Mouse (Mus musculus) lung, postnatal 0 days (tissue): ENCODE measurements around the gene 1700014D04Rik. TPM values are rescaled to one million over a fixed set of nuclear protein-coding genes. Genes with fewer than 3 reads are reported as not detected.

Experiments used
- ATAC-seq: fragments of 200-750 bp; cut with Nextera tagmentation; 2 replicates; pipeline ENCODE4 v1.8.0; 2017; ENCODE audit warnings: moderate library complexity
- DNase-seq: peaks from one replicate; pipeline ENCODE4 v3.0.0-alpha.2; 2016; ENCODE audit warnings: low spot score
- H3K27ac ChIP-seq: fragments of 300-500 bp; sonication (generic); 2 replicates; pipeline ENCODE4 v1.5.1; 2014; ENCODE audit warnings: antibody characterized with exemption, mild to moderate bottlenecking, low read length, mixed read lengths
- H3K27me3 ChIP-seq: fragments of 300-500 bp; sonication (generic); replicated peaks from 2 replicates; pipeline ENCODE4 v1.6.1; 2014; ENCODE audit warnings: low read length, mixed read lengths; ENCODE audit not compliant: insufficient read depth
- H3K36me3 ChIP-seq: fragments of 300-500 bp; sonication (generic); 2 replicates; pipeline ENCODE4 v1.6.1; 2014; ENCODE audit warnings: low read length, mixed read lengths; ENCODE audit not compliant: insufficient read depth
- H3K4me1 ChIP-seq: fragments of 300-500 bp; sonication (generic); 2 replicates; pipeline ENCODE4 v1.6.1; 2014; ENCODE audit warnings: antibody characterized with exemption, low read depth, low read length, mixed read lengths; ENCODE audit not compliant: insufficient read depth
- H3K4me2 ChIP-seq: fragments of 300-500 bp; sonication (generic); replicated peaks from 2 replicates; pipeline ENCODE4 v1.6.1; 2014; ENCODE audit warnings: low read depth, mild to moderate bottlenecking, low read length, moderate library complexity, mixed read lengths
- H3K4me3 ChIP-seq: fragments of 300-500 bp; sonication (generic); 2 replicates; pipeline ENCODE4 v1.5.1; 2014; ENCODE audit warnings: low read depth, low read length
- H3K9ac ChIP-seq: fragments of 300-500 bp; sonication (generic); replicated peaks from 2 replicates; pipeline ENCODE4 v1.6.1; 2014; ENCODE audit warnings: low read depth, mild to moderate bottlenecking
- H3K9me3 ChIP-seq: fragments of 300-500 bp; sonication (generic); 2 replicates; pipeline ENCODE4 v1.6.1; 2016; ENCODE audit warnings: low read length, mixed read lengths
- CTCF ChIP-seq: IDR thresholded peaks from 2 replicates; pipeline ENCODE4 v1.5.1; 2016; ENCODE audit warnings: antibody characterized with exemption, mild to moderate bottlenecking
- EP300 ChIP-seq: IDR thresholded peaks from 2 replicates; pipeline ENCODE4 v1.6.1; 2016; ENCODE audit warnings: antibody characterized with exemption, mild to moderate bottlenecking, control low read depth
- WGBS: fragments of 180-500 bp; shearing (Covaris S2); extraction: QIAGEN DNeasy Blood & Tissue Kit; methylation state at CpG from one replicate; pipeline ENCODE4 v1.1.7; 2014; 5-methylcytosine and 5-hydroxymethylcytosine counted together
- polyA plus RNA-seq: library from polyadenylated mRNA; unstranded; fragments of >200 nt; fragmentation: Nextera tagmentation; extraction: Ambion mirVana; gene quantifications from 2 replicates; pipeline ENCODE4 v1.2.1, GENCODE M21; 2015

1700014D04Rik gene
- polyA plus RNA-seq, 1 experiment from 2014 or later: 0.05 TPM

DNA sequence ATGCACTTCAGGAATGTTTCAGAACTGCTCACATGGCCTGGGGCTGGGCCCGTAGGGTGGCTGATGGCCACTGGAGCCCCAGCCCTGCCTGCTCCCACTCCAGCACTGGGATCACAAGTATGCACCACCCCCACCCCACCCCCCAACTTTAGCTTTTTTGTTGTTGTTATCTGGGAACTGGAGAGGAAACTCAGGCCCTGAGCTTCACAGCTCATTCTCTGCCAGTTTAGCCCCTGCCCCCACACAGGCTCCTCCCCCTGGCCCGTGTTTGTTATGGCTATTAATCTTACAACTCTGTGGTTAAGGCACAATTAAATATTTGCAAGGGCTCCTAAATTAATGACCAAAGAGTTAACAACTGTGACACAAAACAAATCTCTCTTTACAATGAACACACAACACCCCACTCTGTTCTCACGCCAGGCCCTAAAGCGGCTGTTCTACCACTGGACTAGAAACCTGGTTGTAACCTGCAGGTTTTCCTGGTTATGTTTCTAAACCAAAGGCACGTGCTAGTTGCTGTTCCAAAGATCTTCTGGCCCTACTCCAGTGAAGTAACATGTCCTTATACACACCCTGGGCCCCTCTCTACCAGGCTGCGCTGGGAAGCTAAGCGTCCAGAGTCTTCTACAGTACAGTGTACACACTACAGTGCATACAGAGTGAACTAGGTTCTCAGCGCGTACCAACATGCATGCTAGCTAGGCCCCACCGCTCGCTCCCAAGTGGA is 20.4 kb upstream of the 1700014D04Rik start:
- Histone ChIP-seq H3K27me3 (no peaks in the 10 kb centered on the region), H3K27ac (peak overlapping the region; percentile 68), H3K9ac (0 out of 2 replicates have a peak overlapping the region, but pooled peaks have one; percentile 19), H3K4me2 (peak overlapping the region; percentile 78), H3K4me1 (peaks cover 20% of the 10 kb centered on the region; the same call in 1 of the 2 replicates), H3K9me3 (no peaks in the 10 kb centered on the region), H3K36me3 (no peaks in the 10 kb centered on the region; the same call in 1 of the 2 replicates), H3K4me3 (peak overlapping the region; percentile 19; the same call in 1 of the 2 replicates)
- ATAC-seq (no peak), DNase-seq (peak; percentile 59)
- 27% methylated on average over 11 of the region's 11 CpGs for WGBS
- no peak for TF ChIP-seq CTCF
- no peak for TF ChIP-seq EP300

DNA sequence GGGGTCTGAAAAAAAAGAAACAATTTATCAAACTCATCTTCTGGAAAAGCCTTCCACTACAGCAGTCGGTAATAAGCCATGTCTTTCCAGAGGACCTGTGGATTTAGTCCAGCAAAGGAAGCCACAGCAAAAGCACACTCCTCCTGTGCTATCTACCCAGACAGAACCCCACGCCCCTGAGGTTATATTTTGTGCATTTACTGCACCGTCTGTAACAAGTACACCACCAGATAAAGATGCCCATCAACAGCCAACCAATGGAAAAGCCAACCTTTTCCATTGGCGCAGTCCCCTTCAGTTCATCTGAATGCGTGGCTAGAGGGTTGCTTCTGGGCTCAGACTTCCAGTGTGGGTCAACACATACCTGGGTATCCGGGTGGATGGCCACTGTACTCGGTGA is 16.2 kb upstream of the 1700014D04Rik start:
- Histone ChIP-seq H3K27ac (no peak overlapping the region), H3K9me3 (no peaks in the 10 kb centered on the region), H3K9ac (no peak overlapping the region), H3K4me1 (peaks cover 8% of the 10 kb centered on the region; the same call in 1 of the 2 replicates), H3K4me2 (no peak overlapping the region), H3K4me3 (no peak overlapping the region), H3K36me3 (peaks cover 9% of the 10 kb centered on the region; the same call in 1 of the 2 replicates), H3K27me3 (no peaks in the 10 kb centered on the region)
- TF ChIP-seq CTCF (no peak), EP300 (no peak)
- DNase-seq (no peak), ATAC-seq (no peak)
- WGBS: 86% methylated on average over 7 of the region's 7 CpGs

DNA sequence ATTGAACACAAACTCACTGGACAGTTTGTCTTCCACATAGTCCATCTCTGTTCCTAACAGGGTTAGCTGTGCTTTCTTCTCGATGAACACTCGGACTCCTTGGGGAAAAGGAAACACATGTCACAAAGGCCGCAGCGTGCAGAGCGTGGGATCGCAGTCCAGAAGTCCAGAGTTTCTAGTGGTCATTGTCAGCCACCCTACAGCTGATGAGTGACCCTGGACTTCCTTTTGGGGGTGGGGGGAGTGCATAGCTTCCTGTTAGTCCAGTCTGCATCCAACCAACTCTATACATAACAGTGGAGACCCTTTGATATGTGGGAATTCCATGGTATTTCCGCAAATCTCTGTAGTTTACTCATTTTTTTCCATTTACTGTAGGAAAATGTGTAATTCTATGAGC is 10.4 kb upstream of the 1700014D04Rik start:
- H3K9ac ChIP-seq: no peak overlapping the region
- DNase-seq: peak; percentile 29
- no peak for TF ChIP-seq EP300
- no peak for TF ChIP-seq CTCF
- H3K4me1 ChIP-seq: no peaks in the 10 kb centered on the region
- peak; percentile 72 for ATAC-seq
- H3K27me3 ChIP-seq: no peaks in the 10 kb centered on the region
- WGBS: 72% methylated on average over 7 of the region's 7 CpGs
- no peak overlapping the region for H3K4me2 ChIP-seq
- no peak overlapping the region; the same call in 1 of the 2 replicates for H3K27ac ChIP-seq
- H3K4me3 ChIP-seq: no peak overlapping the region
- H3K36me3 ChIP-seq: peaks cover 20% of the 10 kb centered on the region; the same call in 1 of the 2 replicates
- no peaks in the 10 kb centered on the region for H3K9me3 ChIP-seq

DNA sequence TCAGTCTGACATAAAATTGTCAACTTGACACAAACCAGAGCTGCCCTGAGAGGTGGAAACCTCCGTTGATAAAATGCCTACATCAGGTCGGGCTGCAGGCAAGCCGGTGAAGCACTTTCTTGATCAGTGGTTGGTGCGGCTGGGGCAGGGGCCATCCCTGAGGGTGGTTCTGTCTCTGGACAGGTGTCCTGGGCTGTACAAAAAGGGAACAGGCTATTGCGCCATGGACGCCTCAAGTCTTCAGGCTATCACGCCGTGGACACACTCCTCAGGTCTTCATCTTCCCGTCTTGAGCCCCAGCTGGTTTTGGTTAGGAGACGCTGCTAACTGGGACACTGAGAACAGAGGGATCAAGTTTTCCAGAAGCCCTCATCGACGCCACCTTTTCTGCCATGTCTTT is 3.8 kb upstream of the 1700014D04Rik start:
- H3K9me3 ChIP-seq: no peaks in the 10 kb centered on the region
- H3K27me3 ChIP-seq: no peaks in the 10 kb centered on the region
- H3K4me1 ChIP-seq: no peaks in the 10 kb centered on the region
- TF ChIP-seq EP300: no peak
- 79% methylated on average over 12 of the region's 12 CpGs for WGBS
- no peak overlapping the region for H3K27ac ChIP-seq
- H3K9ac ChIP-seq: no peak overlapping the region
- H3K4me2 ChIP-seq: no peak overlapping the region
- ATAC-seq (no peak), DNase-seq (no peak)
- peaks cover 7% of the 10 kb centered on the region; the same call in 1 of the 2 replicates for H3K36me3 ChIP-seq
- no peak overlapping the region for H3K4me3 ChIP-seq

DNA sequence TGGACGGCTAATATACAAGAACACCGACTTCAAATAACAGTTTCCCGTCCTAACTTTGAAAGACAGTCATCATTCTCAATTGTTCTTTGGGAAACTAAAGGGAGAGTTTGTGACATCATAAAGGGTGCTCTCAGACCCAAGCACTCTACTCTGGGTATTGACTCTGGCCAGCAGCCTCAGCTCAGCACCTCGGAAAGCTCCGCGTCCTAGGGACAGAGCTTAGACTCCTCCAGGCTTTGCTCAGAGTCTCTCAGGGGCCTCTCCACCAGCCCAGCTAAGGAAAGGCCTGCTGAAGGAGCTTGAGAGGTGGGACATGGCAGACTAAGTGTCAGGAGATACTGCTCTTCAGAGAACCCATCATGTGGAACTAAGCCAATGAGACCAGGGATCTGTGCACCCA is 388 bp downstream of the 1700014D04Rik start:
- ATAC-seq: 0 out of 2 replicates have a peak, but pooled peaks have one; percentile 46
- Histone ChIP-seq H3K36me3 (no peaks in the 10 kb centered on the region), H3K4me3 (no peak overlapping the region), H3K9ac (no peak overlapping the region), H3K9me3 (no peaks in the 10 kb centered on the region), H3K27ac (no peak overlapping the region), H3K27me3 (no peaks in the 10 kb centered on the region), H3K4me2 (no peak overlapping the region), H3K4me1 (no peaks in the 10 kb centered on the region)
- 63% methylated on average over 6 of the region's 6 CpGs for WGBS
- DNase-seq: no peak
- no peak for TF ChIP-seq CTCF
- TF ChIP-seq EP300: no peak

DNA sequence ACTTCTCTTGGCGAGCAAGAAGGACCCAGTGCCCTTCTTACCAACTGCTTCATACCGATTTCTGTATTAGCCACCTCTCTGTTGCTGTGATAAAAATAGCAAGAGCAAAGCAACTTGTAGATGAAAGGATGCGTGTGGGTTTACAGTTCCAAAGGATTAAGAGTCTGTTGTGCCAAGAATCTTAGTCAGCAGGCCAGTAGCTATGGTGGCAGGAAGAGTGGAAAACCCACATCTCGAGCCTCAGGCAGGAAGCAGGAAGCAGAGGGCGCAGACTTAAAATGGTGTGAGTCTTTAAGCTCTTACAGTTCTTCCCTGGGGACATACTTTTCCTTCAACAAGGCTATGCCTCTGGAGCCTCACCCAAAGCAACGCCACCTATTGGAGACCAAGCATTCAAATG is 1.1 kb downstream of the 1700014D04Rik start:
- Histone ChIP-seq H3K4me3 (no peak overlapping the region), H3K27ac (no peak overlapping the region), H3K4me1 (no peaks in the 10 kb centered on the region), H3K36me3 (no peaks in the 10 kb centered on the region), H3K9me3 (no peaks in the 10 kb centered on the region), H3K9ac (no peak overlapping the region), H3K4me2 (no peak overlapping the region), H3K27me3 (no peaks in the 10 kb centered on the region)
- WGBS: 66% methylated on average over 6 of the region's 6 CpGs
- no peak for TF ChIP-seq CTCF
- no peak for TF ChIP-seq EP300
- DNase-seq (no peak), ATAC-seq (no peak)
